Mouse (Mus musculus): ENCODE results near the gene Lpin1.

DNA sequence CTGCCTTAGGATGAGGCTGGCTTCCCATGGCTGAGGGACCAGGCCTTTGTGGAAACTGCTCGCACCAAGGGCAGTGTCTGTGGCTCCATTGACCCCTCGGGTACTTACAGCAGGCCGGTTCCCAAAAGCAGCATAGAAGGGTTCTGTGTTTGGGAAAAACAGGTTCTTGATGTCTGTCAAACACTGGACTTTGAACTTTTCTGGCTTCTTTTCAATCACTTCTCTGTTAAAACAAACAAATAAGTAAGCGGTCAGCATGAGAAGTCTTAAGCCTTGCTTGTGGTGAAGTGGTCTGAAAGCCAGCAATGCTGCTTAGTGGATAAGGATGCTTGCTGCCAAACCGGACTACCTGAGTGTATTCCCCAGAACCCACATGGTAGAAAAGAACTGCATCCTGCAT, 69.2 kb downstream of the Lpin1 start:
- no peak for TF ChIP-seq CTCF (IDR thresholded peaks at IDR 0.05; ENCODE audit: low read depth)
- TF ChIP-seq EP300 (optimal IDR thresholded peaks at IDR 0.05) = no peak
